Mouse (Mus musculus) E14TG2a.4 (cell line): ENCODE results near the gene 9130213A22Rik.

Experiments used
- CTCF ChIP-seq: conservative IDR thresholded peaks from 2 replicates; pipeline ENCODE4 v1.5.1; 2014; ENCODE audit warnings: low read length
- NANOG ChIP-seq: IDR thresholded peaks from 2 replicates; pipeline ENCODE4 v1.6.1; 2014; ENCODE audit warnings: borderline replicate concordance, low read length, mixed read lengths

- TF ChIP-seq CTCF, result no peak
- TF ChIP-seq NANOG, result no peak
Measured at GRCm38 (mm10) chr11:69114621-69115020, 7.8 kb downstream of the 9130213A22Rik start.
